Mouse (Mus musculus): Measurements from ENCODE around the gene Dmac2.

The Dmac2 gene

DNA sequence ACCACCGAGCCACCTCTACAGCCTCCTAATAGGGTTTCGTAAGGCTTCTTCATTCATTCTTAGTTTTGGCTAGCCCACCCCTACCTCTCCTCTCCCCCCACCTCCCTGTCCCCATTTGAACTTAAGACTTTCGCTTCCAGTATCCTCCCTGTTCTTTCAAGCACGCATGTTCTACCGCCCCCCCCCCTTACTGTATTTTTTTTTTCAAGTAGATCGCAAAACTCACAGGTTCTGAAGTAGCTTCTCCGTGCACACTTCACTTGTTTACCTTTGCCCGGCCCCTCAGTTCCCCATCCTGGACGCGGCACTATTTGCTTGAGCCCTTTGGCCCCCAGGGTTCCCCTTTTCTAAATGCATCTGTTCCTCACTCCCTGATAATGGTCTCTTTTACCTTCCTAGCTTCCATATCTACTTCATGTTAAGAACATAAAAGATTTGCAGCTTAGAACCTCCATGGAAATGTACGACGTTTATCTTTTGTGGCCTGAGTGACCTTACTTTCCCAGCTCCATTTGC lies 33.1 kb downstream of the Dmac2 start:
- DNase-seq (ENCODE audit: inconsistent ontology term), result no peak

DNA sequence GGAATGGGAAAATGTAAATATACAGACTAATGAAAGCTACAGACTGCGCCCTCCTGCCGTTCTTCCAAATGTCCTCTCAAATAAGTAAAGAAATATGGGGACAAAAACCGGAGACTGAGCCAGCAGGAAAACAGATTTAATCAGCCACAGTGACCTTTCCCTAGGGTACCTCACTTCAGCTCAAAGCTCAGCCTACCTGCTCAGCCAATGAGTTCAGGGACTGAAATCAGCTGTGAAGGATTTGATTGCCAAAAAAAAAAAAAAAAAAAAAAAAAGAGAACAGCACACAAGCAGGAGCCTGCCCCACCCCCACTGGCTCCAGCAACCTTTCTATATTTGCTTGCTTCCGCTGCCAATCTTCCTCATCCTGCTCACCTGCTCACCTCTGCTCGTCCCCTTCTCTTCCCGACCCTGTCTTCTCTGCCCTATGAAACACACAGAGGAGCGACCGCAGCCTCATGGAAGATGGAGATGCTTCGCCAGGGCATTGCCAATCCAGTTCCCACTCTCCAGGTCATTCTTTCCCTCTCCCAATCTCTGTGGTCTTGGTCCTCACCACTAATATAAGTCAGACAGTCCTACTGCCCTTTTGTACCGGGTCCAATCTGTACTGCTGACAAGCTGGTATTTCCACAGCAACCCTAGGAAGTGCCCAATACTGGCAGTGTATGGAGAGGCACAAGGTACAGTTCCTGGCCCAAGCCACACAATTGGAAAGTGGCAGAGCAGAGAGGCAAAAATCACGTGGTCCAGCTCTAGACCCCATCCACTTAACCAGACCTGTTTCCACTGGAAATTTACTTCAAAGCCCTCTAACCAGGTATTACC lies 36.6 kb downstream of the Dmac2 start:
- DNase-seq (ENCODE audit: inconsistent ontology term), result no peak

DNA sequence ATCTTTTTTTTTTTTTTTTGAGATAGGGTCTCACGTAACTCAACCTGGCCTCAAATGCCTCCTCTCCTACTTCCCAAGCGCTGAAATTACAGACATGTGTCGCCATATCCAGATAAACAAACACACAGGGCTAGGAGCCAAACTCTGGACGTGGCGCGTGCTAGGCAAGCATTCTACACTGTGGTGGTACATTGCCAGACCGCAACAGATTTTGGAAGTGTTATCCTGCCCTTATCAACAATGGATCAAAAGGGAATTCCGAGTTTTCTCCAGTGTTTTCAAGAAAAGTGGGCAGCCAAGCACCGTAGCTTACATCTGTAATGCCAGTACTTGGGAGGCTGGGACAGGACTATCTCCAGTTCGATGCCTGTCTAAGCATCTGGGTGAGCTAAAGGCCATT lies 38.6 kb downstream of the Dmac2 start:
- no peak for DNase-seq (ENCODE audit: inconsistent ontology term)

DNA sequence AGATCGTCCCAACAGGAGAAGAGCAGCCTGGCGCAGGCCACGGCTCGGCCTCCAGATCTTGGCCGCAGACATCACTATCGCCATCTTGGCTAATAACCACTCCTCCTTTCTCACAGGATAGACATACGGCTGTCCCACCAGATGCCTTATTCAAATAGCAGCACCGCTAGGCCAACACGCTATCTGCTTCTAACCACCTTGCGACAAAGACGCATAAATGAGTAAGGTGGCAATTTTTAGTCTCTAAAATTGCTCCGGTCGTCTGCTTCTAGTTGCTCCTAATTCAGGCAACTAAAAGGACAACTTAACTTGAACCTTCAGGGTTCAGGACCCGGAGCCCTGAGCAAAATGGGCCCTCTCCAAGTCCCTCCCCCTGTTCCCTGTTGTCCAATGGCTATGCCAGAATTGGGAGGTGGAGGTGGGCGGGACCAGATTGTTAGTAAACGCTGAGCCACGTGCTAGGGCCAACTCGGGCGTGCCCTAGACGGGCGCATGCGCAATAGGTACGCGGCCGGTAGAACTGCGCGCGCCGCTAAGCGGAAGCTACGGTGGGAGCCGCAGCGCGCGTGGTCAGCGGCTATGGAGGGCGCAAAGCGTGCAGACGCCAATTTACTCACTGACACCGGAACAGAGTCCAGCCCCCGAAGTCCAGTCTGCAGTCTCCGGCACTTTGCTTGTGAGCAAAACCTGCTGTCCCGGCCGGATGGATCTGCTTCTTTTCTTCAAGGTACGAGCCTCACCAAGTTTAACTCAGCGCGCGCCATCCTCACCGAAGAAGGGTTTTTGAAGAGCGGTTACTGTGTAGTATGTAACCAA lies 39.7 kb downstream of the Dmac2 start, which contains the start of the genes Bckdha and Exosc5:
Gene Bckdha (minus strand): TSS at position 325 of the 816 bp plus-strand sequence.
Gene Exosc5 (plus strand): TSS at position 508 of the 816 bp plus-strand sequence.
- peak; percentile 100 for DNase-seq (ENCODE audit: inconsistent ontology term)

DNA sequence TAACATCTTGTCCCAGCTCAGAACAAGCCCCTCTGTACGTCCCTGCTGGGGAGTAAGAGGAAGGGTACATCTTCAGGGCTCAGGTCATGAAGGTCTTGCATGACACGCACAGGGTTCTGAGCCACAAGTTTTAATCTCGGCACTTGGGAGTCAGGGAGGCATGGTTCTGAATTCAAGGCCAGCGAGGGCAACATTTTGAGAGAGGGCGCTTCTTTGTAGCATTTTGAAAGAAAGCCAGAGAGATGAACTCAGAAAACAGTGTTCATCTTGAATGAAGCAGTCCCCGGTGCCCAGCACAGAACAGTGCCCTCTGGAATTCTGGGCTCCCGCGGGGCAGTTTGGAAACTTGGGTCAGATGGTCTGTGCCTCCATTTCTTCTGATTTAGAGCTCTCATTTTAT lies 47.2 kb downstream of the Dmac2 start:
- no peak for DNase-seq (ENCODE audit: inconsistent ontology term)

DNA sequence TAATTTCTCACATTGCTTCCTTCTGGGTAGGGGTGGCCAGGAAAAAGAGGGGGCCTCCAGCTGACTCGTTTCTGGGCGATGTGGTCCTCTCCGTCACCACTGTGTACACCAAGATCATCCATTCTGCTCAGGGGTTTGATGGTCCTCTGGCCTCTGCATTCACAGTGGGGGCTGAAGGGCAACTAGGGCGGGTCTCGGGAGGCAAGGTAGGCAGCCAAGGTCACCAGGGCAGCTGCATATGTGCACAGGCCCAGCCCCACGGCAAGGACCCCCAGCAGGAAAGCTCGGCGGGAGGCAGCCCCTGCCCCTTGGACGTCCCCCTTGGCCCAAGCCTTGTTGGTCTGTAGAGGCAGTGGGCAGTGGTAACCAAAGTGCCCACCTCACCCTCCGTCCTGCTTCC lies 49.9 kb downstream of the Dmac2 start:
- DNase-seq (ENCODE audit: inconsistent ontology term), result no peak

DNA sequence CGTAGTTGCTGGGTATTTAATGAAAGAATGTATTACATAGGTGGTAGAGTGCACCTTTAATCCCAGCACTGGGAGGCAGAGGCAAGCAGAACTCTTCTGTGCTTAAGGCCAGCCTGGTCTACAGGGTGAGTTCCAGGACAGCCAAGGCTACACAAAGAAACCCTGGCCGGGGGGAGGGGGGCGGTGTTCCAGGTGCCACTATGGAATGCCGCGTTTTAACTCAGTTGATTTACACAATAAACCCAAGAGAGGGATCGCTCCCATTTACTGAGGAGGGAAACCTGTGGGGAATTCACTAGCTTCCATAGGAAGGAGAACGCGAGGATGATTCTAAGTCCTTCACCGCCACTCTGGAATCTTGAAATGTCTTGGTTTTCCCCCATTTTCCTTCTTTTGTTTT lies 50.4 kb downstream of the Dmac2 start:
- DNase-seq (ENCODE audit: inconsistent ontology term), result no peak

DNA sequence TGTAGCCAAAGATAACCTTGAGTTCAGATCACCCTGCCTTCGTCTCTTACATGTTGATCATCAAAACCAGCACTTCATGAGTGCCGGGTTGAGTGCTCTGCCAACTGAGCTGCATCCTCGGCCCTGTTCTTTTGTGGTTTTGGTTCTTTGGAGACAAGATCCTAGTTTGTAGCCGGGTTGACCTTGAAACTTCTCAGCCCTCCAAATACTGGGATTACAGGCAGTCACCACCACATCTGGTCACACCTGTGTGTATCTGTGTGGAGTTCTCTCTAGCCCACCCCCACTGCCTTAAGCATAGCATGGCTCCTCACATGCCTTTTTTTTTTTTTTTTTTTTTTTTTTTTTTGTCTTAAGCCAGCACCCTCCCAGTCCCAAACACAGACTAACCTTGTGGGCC lies 50.9 kb downstream of the Dmac2 start:
- no peak for DNase-seq (ENCODE audit: inconsistent ontology term)

DNA sequence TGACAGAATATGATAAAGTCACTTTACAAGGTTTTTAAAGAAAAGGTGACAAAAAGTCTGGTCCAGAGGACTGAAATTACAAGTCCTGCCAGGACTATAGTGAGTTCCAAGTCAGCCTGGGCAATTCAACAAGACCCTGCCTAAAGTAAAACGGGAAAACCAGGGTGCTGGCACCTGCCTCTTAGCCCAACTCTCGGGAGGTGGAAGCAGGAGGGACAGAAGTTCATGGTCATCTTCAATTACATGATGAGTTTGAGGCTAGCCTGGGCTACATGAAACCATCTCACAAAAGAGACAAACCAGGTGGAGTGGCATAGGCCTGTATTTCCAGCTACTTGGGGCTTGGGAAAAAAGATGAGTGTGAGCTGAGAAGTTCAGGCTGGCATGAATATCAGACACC lies 52.5 kb downstream of the Dmac2 start:
- DNase-seq (ENCODE audit: inconsistent ontology term), result no peak

DNA sequence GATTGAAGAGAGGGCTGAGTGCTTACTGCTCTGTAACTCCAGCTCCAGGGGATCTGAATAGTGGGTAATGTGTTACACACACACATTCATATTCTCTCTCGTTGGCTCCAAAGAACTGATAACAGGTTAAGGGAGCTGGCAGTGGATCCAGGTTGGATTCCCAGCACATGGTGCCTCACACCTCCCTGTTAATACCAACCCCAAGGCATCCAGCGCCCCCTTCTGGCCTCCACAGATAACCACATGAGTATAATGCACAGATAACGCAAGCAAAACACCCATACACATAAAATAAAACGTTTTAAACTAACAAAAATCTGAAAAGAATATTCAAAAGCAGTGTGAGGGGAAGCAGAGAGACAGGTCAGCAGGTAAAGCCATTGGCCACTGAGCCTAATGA lies 53.2 kb downstream of the Dmac2 start:
- DNase-seq (ENCODE audit: inconsistent ontology term), result no peak

DNA sequence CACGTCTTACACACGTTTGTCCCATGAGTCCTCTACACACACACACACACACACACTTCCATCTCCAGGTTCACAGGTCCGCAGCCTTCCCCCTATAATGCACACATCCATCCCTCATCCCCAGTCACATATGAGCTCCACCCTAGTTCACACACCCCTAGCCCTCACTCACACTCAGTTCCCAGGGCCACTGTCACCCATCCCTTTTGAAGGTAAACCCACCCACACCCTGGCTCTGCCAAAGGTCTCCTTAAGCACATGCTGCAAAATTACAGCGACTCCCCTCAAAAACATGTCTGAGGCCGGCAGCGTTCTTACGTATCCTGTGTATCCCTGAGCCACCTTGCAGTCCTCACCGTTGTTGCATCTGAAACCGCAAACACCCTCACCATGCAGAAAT lies 55.1 kb downstream of the Dmac2 start:
- no peak for DNase-seq (ENCODE audit: inconsistent ontology term)

DNA sequence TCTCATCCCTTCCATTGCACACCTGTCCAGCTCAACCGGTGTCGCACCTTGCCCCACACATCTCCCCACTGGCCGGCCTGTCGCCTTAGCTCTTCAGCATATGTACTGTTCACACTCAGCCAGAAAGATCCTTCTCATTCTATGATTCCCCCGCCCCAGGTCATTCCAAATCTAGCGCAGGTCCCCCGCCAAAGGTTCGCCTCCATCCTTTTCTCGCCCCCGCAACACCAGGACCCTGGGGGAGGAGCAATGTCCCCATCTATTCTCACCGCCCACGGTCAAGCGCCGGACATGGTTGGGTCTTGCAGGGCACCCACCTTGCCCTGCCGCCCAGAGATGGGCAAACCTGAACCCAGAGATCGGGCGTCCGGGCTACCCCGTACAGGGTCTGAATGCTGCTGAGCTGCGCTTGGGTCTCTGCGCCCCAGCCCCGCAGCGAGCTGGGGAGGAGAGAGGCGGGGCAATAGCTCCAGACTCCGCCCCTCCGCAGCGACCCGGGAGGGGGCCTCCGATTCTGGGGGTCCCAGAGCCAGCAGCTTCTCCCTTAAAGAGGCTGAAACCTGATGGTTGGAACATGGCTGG lies 55.6 kb downstream of the Dmac2 start, which contains the start of gene Tmem91:
Gene Tmem91 (minus strand): TSS at position 448 of the 582 bp plus-strand sequence.
- DNase-seq (ENCODE audit: inconsistent ontology term), result no peak

All from Muller cell, postnatal 12 days (primary cell).